Mouse (Mus musculus): Measurements from ENCODE around the gene Rnf7.
"Not testable (repeated sequence)": the region's sequence is repeated elsewhere in the genome, so short reads cannot be mapped to it uniquely, and the experiment has no call there.

The Rnf7 gene

DNA sequence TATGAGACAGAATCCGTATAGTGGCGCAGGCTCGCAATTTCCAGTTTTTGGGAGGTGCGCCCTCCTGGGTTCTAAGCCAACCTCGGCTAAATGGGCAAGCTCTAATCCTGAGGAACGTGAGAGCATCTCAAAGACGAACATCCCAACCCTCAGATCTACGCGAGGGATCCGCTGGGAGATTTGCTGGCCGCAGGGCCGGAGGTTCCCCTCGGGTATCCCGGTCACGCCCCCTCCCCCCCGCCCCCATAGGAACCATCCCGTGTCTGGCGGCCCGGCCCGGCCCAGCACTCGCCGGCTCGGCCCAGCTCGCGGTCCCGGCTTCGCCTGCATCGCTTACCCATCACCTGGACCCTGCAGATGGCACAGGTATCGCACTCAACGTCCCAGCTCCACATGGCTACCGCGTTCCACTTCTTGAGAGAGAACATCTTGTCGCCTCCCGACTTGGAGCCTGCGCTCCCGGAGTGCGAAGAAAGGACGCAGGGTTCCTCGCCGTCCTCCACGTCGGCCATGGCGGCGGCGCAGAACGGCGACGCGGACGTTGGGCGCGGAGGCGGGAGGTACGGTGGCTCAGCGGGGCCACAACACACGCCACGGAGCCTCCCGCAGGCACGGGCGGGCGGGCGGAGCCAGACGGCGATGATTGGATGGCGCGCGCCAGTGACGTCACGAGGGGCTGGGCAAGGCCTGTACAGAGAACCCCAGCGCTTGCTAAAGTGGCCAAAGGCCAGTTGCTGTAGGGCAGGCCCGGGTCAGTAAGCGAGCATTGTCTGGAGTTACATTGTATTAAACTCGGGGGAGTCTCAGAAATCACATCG is at the start of gene Rnf7:
Gene Rnf7 (minus strand): TSS at position 605 of the 818 bp plus-strand sequence.
- peak; percentile 100 for DNase-seq (ENCODE audit: low spot score)

DNA sequence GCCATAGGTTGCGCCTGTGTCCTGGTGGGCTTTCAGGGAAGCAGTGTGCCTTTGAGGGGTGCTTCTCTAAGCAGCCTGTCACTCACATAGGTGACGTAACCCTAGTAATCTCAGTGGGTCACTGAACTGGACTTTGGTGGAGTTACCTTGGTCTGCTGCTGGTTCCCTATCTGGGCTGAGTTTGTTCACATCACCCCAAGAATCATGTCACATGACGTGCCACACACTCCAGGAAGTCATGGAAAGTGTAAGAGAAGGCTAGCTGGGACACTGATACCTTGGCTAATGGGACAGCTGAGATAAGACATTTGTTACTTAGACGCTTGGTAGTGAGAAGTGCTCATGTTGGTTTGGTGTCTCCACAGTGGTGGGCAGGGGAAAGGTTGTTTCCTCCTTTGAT is 47.5 kb upstream of the Rnf7 start:
- no peak for DNase-seq (ENCODE audit: low spot score)

DNA sequence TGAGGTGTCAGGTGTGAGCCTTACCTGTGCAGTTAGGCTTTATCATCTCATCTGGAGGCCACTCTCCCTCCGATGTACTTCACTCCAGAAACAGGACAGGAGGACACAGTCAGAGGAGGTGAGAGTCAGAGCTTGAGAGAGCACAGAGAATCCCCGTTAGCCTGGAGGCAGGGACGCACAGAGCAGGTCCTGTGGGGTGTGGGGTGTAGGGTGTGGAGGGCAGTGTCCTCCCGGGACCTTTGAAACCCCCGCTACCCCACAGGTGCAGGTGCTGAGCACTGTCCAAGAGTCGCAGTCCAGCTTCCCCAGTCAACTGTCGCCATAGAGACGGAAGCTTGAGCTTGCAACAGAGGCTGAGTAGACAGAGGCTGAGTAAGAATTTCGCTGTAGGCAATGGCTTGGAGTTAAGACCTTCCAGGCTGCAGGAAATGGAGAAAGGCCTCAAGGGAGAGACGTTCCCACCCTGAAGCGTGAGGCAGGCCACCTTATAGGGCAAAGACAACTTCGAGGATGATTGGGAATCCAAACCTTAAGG is 46.6 kb upstream of the Rnf7 start, which contains the start of gene Gm28729:
Gene Gm28729 (minus strand): TSS at position 293 of the 535 bp plus-strand sequence.
- no peak for DNase-seq (ENCODE audit: low spot score)

DNA sequence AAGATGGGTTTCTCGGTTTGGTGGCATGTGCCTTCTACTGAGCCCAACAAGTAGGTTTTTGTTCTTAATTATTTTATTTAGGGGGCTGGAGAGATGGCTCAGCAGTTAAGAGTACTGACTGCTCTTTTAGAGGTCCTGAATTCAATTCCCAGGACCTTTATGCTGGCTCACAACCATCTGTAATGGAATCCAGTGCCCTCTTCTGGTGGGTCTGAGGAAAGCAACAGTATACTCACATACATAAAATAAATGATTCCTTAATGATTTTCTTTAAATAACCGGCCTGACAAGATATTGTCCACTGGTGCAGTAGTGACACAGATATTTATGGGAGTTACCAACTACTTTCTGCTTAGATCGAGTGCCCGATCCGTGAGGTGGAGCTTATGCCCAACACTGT is 44.7 kb upstream of the Rnf7 start:
- DNase-seq (ENCODE audit: low spot score) = no peak

DNA sequence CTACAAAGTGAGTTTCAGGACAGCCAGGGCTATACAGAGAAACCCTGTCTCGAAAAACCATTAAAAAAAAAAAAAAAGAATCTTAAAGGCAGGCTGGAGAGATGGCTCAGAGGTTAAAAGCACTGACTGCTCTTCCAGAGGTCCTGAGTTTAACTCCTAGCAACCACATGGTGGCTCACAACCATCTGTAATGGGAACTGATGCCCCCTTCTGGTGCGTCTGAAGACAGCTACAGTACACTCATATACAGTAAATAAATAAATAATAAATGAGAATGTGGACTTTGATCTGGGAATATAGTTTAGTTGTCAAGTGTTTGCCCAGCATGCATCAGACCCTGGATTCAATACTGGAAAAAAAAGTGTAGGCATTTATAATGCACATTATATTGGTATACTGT is 43.1 kb upstream of the Rnf7 start:
- DNase-seq (ENCODE audit: low spot score) = not testable (repeated sequence)

DNA sequence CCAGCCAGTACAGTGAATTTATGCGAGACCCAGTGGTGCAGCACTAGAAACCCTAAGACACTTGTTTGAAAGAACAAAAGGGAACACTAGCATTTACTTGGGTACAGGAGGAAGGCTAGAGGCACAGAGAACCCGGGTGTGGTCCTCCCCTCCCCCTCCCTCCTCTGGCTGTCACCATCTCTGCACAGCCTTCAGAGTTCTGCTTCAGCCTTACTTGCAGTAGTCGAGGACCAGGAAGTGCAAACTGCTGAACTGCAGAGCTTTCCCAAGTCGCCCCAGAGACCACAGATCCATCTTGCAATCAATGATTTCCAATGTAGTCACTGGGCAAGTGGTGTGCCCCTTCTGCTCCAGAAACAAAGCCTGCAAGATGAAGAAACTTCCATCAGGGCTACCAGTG is 39.0 kb upstream of the Rnf7 start:
- DNase-seq (ENCODE audit: low spot score) = no peak

DNA sequence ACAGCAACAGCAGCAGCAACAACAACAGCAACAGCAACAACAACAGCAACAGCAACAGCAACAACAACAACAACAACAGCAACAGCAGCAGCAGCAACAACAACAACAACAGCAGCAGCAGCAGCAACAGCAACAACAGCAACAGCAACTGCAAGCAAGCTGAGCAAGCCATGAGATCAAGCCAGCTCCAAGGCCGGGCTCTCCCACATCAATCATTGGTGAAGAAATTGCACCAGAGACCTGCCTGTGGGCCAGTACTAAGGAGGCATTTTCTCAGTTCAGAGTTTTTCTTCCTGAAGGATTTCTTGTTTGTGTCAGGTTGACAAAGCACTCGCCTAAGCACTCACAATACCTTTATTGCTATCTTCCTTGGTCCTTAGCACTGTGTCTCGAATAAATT is 38.3 kb upstream of the Rnf7 start:
- DNase-seq (ENCODE audit: low spot score) = no peak

DNA sequence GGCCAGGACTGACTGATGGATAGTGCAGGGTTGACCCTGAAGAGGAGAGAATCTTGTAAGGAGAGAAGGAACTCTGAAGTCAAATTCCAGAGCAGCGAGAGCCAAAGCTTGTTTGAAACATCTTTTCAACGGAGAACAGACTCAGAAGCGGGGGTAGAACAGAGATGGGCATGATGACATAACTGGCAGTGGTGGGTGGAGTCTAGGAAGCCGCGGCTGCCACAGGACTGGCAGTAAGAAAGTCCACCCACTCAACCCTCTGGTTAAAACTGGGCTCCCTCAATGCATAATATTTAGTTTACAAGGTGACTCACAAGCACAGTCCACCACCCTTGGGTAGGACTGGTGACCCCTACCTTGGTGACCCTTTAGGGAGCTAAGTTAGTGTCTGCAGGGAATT is 37.3 kb upstream of the Rnf7 start:
- no peak for DNase-seq (ENCODE audit: low spot score)

DNA sequence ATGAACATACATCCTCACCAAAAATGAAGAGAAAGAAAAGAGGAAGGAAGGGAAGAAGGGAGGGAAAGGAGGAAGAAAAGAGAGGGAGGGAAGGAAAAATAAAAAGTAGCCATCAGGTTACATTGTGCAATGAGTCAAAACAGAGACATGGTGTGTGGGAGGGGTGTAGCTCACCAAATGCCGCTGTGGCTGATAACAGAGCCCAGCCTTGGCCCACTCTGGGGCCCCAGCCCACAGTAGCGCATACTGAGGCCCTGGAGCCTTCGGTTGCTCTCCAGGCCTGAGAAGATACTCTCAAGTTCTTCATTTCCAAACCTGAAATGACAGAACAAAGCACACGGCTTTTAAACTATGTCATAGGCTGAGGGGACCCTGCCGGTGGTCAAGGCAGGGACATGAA is 35.8 kb upstream of the Rnf7 start:
- DNase-seq (ENCODE audit: low spot score) = no peak

DNA sequence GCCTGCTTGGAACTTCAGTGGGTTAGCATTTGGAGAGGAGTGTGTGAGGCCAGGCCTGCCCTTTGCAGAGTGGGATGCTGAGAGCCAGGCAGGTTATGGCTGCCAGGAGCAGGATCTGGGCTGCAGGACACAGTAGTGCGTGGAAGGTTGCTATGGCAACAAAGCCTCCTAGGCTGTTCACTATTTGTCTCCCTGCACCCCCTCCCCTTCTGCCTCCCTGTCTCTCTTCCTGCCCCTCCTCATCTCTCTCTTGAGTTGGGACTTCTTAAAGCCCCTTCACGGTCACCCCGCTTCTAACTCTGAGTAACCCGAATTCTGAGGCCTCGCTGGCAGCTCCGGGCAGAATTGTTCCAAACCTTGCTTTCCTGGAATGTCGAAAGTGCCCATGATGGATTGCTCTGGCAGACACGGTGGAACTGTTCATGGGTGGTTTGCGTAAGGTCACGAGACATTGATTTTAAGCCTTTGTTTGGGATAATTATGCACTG is 27.6 kb upstream of the Rnf7 start:
- DNase-seq (ENCODE audit: low spot score) = peak; percentile 80

DNA sequence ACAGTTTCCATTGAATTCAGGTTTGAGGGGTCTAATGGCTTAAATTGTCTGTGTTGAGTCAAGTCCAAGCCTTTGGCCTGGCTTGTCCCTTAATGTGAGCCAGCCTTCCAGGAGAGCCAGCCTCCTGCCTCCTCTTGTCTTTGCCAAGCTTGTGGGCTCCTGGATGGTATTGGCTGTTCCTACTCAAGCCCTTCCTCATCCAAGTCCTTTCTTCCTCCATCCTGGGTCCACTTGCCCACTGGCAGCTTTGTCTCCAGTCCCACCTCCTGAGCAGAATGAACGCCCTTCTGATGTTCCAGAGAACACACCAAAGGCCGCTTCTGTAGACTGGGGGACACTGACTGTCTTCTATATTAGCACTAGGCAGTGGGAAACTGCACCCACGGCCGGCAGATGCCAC is 26.7 kb upstream of the Rnf7 start:
- no peak for DNase-seq (ENCODE audit: low spot score)

DNA sequence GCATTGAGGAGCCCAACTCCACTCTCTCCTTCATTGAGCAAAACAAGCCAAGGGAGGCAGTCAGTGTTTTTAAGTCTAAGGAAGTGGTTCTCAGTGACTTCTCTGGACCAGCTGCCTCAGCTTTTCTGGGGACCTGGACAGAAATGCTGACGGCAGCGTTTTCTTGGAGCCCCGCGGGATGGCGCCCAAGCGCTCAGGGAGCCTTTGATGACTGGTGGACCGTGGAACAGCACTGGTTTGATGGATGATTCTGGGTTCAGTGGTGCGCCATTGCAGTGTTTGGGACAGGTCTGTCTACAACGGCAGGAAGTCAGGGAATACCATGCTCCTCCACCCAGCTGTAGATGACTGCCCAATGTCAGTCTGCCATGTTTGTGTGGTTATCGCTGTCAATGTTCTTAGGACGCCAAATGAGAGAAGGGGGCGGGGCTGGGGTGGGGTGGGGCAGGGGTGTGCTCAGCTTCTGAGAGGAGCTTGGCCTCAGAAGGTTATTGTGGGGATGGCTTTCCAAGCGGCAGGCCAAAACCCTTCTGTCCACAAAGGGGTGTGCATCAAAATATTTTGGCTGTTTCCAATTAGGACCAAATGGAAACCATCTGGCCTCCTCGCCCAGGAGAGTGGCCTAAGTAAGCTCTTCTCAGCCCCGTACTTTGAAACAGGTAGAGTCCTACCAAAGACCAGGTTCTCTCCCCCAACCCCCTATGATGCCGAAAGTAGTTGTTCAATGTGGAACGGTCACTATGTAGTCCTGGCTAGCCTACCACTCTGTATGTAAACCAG is 25.8 kb upstream of the Rnf7 start:
- DNase-seq (ENCODE audit: low spot score) = peak; percentile 50

DNA sequence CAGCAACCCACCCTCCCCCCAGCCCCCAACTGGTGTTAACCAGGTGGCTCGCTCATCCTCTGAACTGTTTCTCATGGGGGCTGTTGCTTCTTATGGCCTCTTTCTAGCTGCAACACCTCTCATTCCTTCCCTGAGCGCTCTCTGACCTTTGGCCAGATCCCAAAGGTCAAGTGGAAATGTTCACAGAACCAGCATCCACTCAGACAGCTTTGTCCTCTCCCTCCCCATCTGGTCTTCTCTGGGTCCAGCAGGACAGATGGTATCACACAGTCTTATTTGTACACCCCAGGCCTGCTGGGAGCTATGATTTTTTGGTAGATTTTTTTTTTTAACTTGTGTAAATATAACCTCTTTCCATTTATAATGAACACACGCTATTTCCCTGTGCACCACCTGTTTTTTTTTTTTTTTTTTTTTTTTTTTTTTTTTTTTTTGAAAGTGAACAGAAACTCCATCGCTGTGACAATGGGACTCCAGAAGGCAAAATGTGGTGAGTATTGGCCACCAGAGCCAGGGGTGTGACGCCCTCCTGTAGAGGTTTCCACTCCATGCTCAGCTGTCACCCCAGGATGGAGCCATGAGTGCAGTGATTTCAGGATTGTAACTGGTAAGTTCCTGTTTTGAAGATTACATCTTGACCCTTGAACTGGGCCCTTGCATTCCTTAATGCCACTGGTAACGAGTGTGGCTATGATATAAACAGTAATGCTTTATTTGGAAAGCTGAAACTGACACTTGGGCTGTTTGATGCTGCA is 24.6 kb upstream of the Rnf7 start:
- no peak for DNase-seq (ENCODE audit: low spot score)

DNA sequence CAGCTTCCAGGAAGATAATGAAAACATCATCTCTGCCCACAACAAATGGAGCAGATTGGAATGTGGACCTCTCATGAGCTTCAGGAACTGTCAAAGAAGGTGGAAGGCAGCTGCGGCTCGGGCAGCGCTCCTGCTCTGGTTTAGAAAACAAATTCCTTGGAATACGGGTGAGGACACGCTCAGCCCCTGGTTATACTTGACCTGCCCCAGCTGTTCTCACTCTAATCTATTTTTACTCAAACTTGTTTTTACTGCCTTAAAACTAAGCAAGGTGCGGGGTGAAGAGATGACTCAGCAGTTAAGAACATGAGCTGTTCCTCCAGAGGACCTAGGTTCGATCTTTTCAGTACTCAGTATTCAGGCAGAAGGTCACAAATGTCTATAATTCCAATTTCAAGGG is 22.7 kb upstream of the Rnf7 start:
- DNase-seq (ENCODE audit: low spot score) = no peak

DNA sequence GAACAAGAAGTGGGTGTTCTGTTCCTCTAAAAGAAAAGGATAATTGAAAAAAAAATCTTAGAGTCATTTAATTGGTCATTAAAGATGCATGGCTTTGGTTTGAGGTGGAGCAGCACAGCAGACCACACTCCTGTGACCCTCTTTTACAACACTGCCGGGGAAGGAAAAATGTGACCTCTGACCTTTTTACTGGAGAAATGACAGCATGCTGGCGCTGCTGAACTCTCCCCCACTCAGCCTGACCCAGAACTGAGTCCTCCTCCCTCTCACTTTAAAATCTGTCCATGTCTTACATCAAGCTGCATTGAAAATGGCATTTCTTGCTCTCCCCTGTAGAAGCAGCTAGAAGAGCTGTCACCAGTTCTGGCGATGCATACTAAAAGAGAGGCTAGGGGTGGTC is 14.7 kb upstream of the Rnf7 start:
- DNase-seq (ENCODE audit: low spot score) = peak; percentile 56

DNA sequence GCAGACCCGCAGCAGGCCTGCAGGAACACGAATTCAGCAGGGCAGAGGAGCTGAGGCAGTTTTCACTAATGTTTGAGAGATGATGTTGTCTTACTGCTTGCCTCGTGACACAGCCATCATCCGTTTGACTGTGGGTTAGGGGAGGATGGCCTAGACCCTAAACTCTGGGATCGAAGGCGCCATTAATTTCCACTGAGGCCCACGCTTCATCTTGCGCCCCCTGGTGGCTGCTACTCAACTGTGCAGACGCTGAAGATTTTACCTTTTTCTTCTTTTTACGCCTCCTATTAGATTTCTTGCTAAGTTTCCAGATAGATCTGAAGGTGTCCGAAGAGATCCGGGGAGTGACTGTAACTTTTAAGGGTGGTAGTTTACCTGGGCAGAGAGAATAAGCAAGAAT is 13.3 kb upstream of the Rnf7 start:
- DNase-seq (ENCODE audit: low spot score) = peak; percentile 74

DNA sequence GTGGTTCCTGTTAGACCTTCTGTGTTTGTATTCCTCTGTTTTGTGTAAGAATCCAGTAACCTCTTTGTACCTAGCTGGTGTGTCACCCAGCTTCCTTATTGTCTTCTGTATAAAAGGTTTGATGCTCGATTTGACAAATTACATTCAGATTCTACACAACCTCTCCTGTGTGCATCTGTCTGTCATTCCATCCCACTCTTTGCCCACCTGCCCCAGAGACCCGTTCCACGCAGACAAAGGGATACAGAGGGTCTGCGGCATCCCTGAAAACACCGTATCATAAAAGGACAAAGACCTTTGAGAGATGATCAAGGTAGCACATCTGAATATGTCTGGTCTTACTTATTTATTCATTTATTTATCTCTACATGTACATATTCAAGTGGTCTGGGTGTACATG is 9.4 kb upstream of the Rnf7 start:
- not testable (repeated sequence) for DNase-seq (ENCODE audit: low spot score)

DNA sequence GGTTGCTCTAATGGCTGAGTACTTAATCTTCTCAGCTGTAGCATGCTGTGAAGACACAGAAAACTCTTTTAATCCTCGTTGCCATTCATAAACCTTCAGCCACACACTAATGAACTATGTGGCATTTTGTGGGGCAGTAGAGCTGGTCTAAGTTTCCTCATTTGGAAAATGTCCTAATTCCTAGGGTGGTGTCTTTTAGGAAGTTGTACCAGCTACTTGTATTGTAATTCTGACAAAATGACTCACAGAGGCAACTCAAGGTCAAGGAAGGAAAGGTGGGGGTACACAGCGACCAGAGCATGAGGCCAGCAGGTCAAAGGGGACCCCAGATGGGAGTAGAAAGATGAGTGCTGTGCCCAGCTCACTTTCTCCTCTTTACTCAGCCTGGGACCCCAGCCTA is 5.2 kb upstream of the Rnf7 start:
- DNase-seq (ENCODE audit: low spot score) = no peak

DNA sequence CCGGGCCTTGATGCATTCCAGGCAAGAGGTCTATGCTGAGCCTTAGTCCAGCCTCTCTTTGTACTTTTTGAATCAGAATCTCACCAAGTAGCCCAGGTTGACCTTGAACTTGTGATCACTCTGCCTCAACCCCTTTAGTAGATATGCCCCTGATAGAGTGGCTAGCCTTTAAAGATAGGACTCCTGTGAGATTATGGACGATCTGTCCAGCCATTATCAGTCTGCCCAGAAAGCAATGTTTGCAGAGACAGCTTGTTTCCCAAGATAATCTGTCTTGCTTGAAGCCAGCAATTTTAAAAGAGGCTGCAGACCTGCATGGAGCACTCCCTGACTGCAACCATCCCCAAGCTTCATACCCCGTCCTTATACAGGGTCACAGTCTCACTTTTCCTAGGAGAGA is 4.6 kb upstream of the Rnf7 start:
- DNase-seq (ENCODE audit: low spot score) = no peak

DNA sequence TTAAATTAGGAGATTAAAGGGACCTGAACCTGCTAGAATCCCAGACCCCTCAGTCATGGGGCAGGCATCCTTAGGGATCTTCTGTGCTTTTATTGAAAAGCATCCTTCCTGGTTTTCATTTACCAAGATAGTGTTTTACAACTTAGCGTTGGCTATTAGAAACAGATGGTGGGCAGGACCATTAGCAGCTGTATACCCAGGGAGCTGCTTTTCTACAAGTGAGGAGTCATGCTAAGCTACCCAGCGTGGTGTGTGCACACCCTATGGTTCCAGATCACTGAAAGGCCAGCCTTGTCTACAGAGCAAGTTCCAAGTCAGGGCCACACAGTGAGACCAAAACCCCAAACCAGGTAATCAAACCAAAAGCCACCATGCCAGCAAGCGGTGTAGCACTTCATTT is 6.1 kb downstream of the Rnf7 start:
- DNase-seq (ENCODE audit: low spot score) = peak; percentile 41

DNA sequence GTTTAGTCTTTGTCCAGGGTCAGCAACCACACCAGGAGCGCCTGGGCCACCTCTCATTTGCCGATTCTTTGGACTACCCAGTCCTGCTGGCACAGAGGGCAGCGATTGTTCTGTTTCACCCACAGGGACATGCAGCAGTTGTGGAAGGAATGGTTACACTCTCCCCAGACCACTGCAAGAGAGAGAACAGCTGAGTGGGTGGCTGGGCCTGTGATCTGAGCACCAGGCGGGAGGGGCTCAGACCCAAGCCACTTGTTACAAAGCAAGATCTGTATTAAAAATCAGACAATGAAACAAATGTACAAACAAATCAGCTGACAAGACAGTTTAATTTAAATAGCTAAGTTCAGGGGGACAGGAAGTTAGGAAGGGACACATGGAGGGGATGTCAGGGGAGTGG is 6.8 kb downstream of the Rnf7 start:
- DNase-seq (ENCODE audit: low spot score) = not testable (repeated sequence)

DNA sequence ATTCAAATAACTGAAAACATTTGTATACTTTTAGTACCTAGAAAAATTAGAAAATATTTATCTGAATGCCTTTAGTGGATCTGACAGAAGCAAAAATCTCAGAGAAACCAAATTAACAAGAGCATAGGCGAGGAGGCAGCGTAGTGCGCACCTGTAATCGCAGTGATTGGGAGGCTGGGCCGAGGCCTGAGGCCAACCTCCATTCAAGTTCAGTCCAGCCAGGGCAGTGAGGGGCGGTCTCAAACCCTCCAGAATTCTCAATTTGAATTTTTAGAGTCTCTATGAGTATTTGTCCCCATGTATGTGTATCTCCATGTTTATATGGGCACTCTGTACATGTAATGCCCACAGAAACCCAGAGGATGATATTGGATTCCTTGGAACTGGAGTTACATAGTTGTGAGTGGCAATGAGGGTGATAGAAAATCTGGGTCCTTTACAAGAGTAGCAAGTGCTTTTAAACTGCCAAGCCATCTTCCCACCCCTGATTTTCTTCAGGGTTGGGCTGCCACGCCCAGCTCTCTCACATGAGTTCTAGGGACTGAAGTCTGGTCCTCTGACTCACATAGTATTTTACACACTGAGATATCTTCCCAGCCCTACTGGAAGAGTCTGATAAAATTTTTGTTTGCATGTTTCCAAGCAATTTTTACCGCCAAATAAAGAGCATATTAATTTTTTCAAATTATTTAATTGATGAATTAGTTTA is 8.1 kb downstream of the Rnf7 start:
- no peak for DNase-seq (ENCODE audit: low spot score)
